Mouse (Mus musculus) midbrain, embryonic 13.5 days (tissue): ENCODE results near the gene Glrp1. TPM values are rescaled to one million over a fixed set of nuclear protein-coding genes. Genes with fewer than 3 reads are reported as not detected.
A peak's percentile ranks its signal among the peaks of the same experiment; 100 is the strongest.

ENCODE experiments used
- ATAC-seq: fragments of 200-750 bp; cut with Nextera tagmentation; 2 replicates; pipeline ENCODE4 v1.8.0; 2017; ENCODE audit warnings: mild to moderate bottlenecking, moderate TSS enrichment, moderate library complexity
- H3K27ac ChIP-seq: fragments of 300-500 bp; sonication (generic); 2 replicates; pipeline ENCODE4 v1.5.1; 2015; ENCODE audit warnings: inconsistent platforms, mild to moderate bottlenecking, moderate library complexity
- H3K27me3 ChIP-seq: fragments of 300-500 bp; sonication (generic); 2 replicates; pipeline ENCODE4 v1.6.1; 2015; ENCODE audit warnings: mild to moderate bottlenecking, inconsistent platforms
- H3K36me3 ChIP-seq: fragments of 300-500 bp; sonication (generic); 2 replicates; pipeline ENCODE4 v1.6.1; 2015; ENCODE audit warnings: mild to moderate bottlenecking, inconsistent platforms
- H3K4me1 ChIP-seq: fragments of 300-500 bp; sonication (generic); replicated peaks from 2 replicates; pipeline ENCODE4 v1.6.1; 2015; ENCODE audit warnings: inconsistent platforms
- H3K4me2 ChIP-seq: fragments of 300-500 bp; sonication (generic); replicated peaks from 2 replicates; pipeline ENCODE4 v1.6.1; 2015; ENCODE audit warnings: moderate library complexity, mild to moderate bottlenecking, inconsistent platforms
- H3K4me3 ChIP-seq: fragments of 300-500 bp; sonication (generic); replicated peaks from 2 replicates; pipeline ENCODE4 v1.5.1; 2015; ENCODE audit warnings: mild to moderate bottlenecking, inconsistent platforms
- H3K9ac ChIP-seq: fragments of 300-500 bp; sonication (generic); replicated peaks from 2 replicates; pipeline ENCODE4 v1.6.1; 2015; ENCODE audit warnings: mild to moderate bottlenecking, inconsistent platforms
- H3K9me3 ChIP-seq: fragments of 300-500 bp; sonication (generic); 2 replicates; pipeline ENCODE4 v1.6.1; 2016; ENCODE audit warnings: mild to moderate bottlenecking, inconsistent platforms
- whole genome bisulfite sequencing: fragments of 180-500 bp; shearing (Covaris S2); methylation state at CpG from one replicate; pipeline ENCODE4 v1.1.7; 2015; 5-methylcytosine and 5-hydroxymethylcytosine counted together
- polyA plus RNA-seq: library from polyadenylated mRNA; unstranded; fragments of >200 nt; fragmentation: Nextera tagmentation; extraction: Ambion mirVana; gene quantifications from 2 replicates; pipeline ENCODE4 v1.2.1, GENCODE M21; 2015

Glrp1 gene
- polyA plus RNA-seq = not detected in 2 replicates

DNA sequence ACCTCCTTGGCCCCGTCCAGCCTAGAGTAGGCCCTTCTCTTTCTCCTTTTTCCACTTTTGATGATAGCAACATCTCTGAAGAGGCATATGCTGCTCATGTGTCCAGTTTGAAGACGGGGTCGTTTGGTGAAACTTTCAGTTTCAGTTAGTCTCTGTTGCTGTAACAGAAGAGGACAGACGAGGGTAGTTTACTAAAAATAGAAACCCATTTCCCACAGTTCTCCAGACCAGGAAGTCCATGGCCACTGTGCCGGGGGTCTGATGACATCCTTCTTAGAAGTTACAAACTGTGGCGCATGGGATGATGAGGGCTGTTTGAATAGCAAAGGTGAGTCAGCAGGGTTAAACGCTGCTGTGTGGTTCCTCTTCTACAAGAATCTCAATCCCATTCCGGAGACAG is at the start of gene Glrp1:
Gene Glrp1, minus strand, starts transcription at position 278 of the 400 bp plus-strand sequence.
- Histone ChIP-seq H3K4me3 (no peak within 1 kb of the TSS), H3K4me2 (no peak within 1 kb of the TSS), H3K9me3 (no peaks in the 10 kb centered on the region), H3K9ac (no peak within 1 kb of the TSS), H3K27me3 (no peaks in the 10 kb centered on the region), H3K36me3 (no peaks in the 10 kb centered on the region), H3K4me1 (peaks cover 7% of the 10 kb centered on the region), H3K27ac (no peak within 1 kb of the TSS)
- ATAC-seq = no peak
- 89% methylated on average over 8 of the region's 8 CpGs for WGBS

DNA sequence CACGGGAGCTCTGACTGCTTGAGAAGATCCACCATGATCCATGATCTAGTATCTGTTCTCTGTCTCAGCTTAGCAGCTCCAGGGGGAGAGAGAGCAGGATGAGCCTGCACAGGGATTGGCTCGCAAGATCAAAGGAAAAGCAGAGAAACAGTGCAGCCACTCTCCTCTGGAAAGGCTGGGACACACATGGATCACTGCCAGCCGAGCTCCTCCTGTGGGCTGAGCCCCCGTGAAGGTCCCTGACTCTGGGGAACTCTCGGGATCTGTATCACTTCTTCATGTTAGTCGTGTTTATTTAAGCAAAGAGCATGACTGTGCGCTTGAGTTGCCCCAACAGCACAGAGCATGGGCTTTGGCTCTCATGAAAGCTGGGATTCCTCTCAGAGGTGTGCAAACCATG is 49.4 kb upstream of the Glrp1 start:
- H3K4me3 ChIP-seq = no peak overlapping the region
- no peak overlapping the region for H3K27ac ChIP-seq
- no peak overlapping the region; the same call in 1 of the 2 replicates for H3K4me2 ChIP-seq
- no peaks in the 10 kb centered on the region for H3K9me3 ChIP-seq
- 0 out of 2 replicates have a peak, but pooled peaks cover 10% of the 10 kb centered on the region for H3K4me1 ChIP-seq
- WGBS = 12% methylated on average over 7 of the region's 7 CpGs
- H3K36me3 ChIP-seq = no peaks in the 10 kb centered on the region
- H3K27me3 ChIP-seq = no peaks in the 10 kb centered on the region
- H3K9ac ChIP-seq = no peak overlapping the region
- ATAC-seq = 0 out of 2 replicates have a peak, but pooled peaks have one; percentile 40

DNA sequence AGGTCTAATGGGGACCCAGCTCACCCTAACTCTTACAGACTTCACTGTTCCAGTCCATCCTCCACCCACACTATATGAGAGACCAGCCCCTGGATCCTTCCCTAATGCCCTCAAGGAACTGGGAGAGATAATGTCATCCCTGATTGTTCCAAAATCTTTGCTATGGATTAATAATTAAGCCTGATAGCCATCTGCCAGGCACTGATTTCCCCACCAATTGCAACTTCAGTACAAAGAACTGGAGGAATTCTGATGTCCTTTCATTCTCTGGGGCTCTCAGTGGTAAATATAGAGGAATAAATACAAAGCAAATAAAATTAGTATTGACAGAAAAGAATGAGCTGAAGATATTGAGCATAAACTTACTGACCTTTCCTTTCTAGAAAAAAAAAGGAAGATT is 48.9 kb upstream of the Glrp1 start:
- no peak overlapping the region for H3K4me2 ChIP-seq
- H3K27ac ChIP-seq = no peak overlapping the region
- H3K27me3 ChIP-seq = no peaks in the 10 kb centered on the region
- H3K9me3 ChIP-seq = no peaks in the 10 kb centered on the region
- no peak overlapping the region for H3K4me3 ChIP-seq
- H3K36me3 ChIP-seq = no peaks in the 10 kb centered on the region
- H3K4me1 ChIP-seq = peaks cover 11% of the 10 kb centered on the region; the same call in 1 of the 2 replicates
- ATAC-seq = no peak
- H3K9ac ChIP-seq = no peak overlapping the region

DNA sequence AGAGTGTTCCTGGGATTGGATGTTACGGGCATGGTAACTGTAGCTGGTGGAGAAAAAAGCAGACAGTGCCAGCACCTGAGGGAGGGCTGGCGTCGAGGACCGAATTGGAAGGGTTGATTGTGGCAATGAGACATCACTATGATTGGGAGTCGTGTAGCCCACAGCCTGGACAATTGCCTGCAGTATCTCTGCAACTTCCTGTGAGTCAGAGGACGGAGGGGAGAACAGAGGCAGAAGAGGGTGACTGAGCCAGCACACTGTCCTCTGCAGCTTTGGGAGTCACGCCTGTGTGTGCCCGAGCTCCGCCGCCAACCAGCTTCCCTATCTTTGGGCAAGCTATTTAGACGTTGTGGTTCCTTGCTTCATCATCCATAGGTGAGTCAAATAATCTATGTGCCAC is 46.5 kb upstream of the Glrp1 start:
- H3K9me3 ChIP-seq = no peaks in the 10 kb centered on the region
- ATAC-seq = no peak
- H3K36me3 ChIP-seq = no peaks in the 10 kb centered on the region

DNA sequence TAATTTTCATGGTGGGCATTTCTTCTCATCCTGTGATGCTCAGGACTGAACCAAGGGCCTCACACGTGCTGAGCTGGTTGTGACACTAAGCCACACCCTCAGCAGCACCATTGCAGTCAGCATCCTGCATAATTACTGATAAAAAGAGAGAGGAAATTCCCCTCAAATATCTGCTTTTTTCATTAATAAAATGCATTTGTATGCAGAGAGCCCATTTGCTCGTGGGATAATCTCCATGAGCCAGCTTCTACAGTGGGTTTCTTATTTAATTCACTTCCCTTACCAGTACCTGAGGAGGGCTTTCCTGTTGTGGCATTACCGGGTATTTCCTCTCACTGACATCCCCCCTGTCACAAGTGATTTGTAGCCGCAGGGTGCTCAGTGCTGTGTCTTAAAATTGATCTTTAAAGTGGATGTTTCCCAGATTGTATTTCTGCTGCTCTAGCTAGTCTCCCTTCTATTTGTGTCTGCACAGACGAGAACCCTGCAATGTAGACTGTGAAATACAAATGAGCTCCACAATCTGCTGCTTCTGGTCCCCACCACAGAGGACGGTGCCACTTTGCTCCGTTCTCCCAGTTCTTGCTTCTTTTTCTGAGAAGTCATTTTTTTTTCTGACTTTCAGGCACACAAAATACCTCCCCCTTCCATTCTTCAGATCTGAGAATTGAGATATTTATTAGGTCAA is 43.8 kb upstream of the Glrp1 start:
- Histone ChIP-seq H3K9me3 (no peaks in the 10 kb centered on the region), H3K4me3 (no peak overlapping the region), H3K27ac (peak overlapping the region; percentile 64; the same call in 1 of the 2 replicates), H3K27me3 (no peaks in the 10 kb centered on the region), H3K9ac (no peak overlapping the region), H3K4me1 (peaks cover 11% of the 10 kb centered on the region), H3K4me2 (no peak overlapping the region), H3K36me3 (no peaks in the 10 kb centered on the region)
- no peak for ATAC-seq
- 39% methylated on average over 7 of the region's 7 CpGs for WGBS

More for the DNA sequence above, 46.5 kb upstream of the Glrp1 start:
- Histone ChIP-seq H3K4me2 (no peak overlapping the region), H3K9ac (no peak overlapping the region), H3K4me1 (peaks cover 20% of the 10 kb centered on the region), H3K27me3 (no peaks in the 10 kb centered on the region), H3K27ac (no peak overlapping the region), H3K4me3 (no peak overlapping the region)
- WGBS = 90% methylated on average over 11 of the region's 11 CpGs

DNA sequence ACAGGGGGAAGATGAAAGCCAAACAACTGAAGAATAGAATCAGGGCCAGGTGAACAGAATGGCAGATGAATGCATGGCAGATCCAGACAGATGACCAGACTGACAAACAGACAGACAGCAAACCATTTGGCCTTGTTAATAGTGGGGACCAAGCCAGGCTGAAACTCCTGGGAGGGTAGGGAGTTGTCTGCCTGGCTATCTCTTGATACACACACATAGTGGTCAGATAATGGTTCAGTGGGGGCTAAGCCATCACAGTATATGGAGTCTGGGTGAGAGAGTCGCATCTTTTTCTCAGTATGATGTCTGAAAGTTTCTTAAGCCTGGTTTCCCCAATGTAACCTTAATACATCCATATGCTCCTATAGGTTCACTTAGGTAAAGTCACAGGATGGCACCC is 39.4 kb upstream of the Glrp1 start:
- no peaks in the 10 kb centered on the region for H3K36me3 ChIP-seq
- WGBS = 93% methylated on average over 1 of the region's 1 CpGs
- H3K9me3 ChIP-seq = no peaks in the 10 kb centered on the region

DNA sequence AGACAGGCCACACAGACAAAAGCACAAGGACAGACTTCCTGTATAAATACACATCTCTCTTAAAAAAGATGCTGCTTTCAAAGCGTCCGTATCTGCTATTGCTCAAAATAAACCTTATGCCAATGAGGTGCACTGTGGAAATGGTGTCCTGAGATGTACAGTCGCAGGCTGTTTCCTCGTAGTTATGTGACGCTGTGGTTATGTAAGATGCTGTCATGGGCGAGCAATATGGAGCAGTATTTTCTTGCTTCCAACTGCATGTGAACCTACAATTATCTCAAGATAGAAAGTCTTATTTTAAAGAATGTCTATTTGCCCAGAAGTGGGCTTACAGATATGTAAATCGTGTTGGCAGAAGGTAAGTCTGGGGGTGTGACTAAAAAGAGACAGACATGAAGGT is 37.3 kb upstream of the Glrp1 start:
- WGBS = 90% methylated on average over 7 of the region's 7 CpGs
- Histone ChIP-seq H3K36me3 (no peaks in the 10 kb centered on the region), H3K27ac (no peak overlapping the region), H3K9me3 (no peaks in the 10 kb centered on the region), H3K4me2 (no peak overlapping the region), H3K4me3 (no peak overlapping the region), H3K27me3 (no peaks in the 10 kb centered on the region), H3K4me1 (no peaks in the 10 kb centered on the region), H3K9ac (no peak overlapping the region)
- ATAC-seq = no peak

More for the DNA sequence above, 39.4 kb upstream of the Glrp1 start:
- no peak overlapping the region for H3K4me3 ChIP-seq
- no peak for ATAC-seq
- peaks cover 11% of the 10 kb centered on the region for H3K4me1 ChIP-seq
- no peak overlapping the region for H3K9ac ChIP-seq
- no peaks in the 10 kb centered on the region for H3K27me3 ChIP-seq
- no peak overlapping the region for H3K27ac ChIP-seq
- no peak overlapping the region for H3K4me2 ChIP-seq

DNA sequence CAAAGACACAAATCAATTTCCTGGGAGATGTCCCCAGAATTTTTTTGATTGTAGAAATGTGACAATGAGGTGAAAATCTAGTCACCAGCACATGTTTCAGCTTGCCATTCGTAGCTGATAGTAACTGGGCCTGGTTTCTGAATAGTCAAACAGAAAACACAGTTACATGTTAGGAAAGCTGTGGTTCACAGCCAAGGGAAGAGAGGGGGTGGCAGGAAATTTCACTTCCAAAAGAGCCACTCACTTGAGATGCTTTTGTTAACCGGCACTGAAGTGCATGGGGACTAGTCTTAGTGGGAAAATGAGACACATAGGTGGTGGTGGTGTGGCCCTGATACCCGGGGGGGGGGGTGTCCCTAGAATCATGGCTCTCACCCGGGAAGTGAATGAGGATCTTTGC is 33.7 kb upstream of the Glrp1 start:
- Histone ChIP-seq H3K4me3 (no peak overlapping the region), H3K27me3 (no peaks in the 10 kb centered on the region), H3K27ac (no peak overlapping the region), H3K36me3 (no peaks in the 10 kb centered on the region), H3K4me1 (0 out of 2 replicates have a peak, but pooled peaks cover 7% of the 10 kb centered on the region), H3K9ac (no peak overlapping the region), H3K4me2 (no peak overlapping the region), H3K9me3 (no peaks in the 10 kb centered on the region)
- 74% methylated on average over 4 of the region's 4 CpGs for WGBS
- ATAC-seq = no peak

DNA sequence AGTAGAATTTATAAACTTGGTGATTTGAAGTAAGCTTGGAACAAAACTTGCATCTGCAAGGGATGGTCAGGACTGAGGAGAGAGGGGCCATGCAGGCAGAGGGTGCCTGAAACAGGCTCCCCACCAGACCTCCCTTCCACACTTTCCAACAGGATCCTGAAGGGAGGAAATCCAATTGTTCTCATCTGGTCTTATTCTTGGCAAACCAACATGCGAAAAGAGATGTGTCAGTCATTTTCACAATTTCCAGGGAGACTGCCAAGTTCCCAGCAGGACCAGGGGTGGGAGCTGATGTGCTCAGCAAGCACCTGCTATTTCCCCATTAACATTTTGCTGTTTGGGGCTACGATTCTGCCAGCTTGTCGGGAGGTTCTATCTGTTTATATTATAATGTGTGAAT is 30.0 kb upstream of the Glrp1 start:
- Histone ChIP-seq H3K36me3 (no peaks in the 10 kb centered on the region), H3K4me3 (no peak overlapping the region), H3K9ac (no peak overlapping the region), H3K9me3 (no peaks in the 10 kb centered on the region), H3K4me1 (0 out of 2 replicates have a peak, but pooled peaks cover 7% of the 10 kb centered on the region), H3K27me3 (no peaks in the 10 kb centered on the region), H3K27ac (no peak overlapping the region), H3K4me2 (no peak overlapping the region)
- 55% methylated on average over 3 of the region's 3 CpGs for WGBS
- no peak for ATAC-seq

DNA sequence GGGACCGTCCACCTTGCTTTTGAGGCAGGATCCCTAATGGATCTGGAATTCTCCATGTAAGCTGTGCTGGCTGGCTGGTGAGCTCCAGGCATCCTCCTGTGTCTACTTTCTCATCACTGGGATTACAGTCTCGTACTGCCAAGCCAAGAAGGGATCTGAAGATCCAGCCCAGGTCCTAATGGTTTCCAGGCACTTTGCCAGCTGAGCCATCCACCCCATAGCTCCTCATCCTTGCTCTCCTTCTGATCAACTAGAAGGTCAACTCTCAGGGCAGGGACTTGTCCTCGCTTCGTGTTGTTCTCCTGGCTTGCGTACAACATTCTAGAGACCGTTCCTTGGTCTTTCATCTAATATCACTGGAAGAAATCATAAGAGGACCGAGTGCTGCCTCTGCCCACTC is 29.4 kb upstream of the Glrp1 start:
- WGBS = 90% methylated on average over 7 of the region's 7 CpGs
- Histone ChIP-seq H3K4me1 (0 out of 2 replicates have a peak, but pooled peaks cover 7% of the 10 kb centered on the region), H3K27me3 (no peaks in the 10 kb centered on the region), H3K36me3 (no peaks in the 10 kb centered on the region), H3K9ac (no peak overlapping the region), H3K4me2 (no peak overlapping the region), H3K4me3 (no peak overlapping the region), H3K27ac (no peak overlapping the region), H3K9me3 (no peaks in the 10 kb centered on the region)
- no peak for ATAC-seq

DNA sequence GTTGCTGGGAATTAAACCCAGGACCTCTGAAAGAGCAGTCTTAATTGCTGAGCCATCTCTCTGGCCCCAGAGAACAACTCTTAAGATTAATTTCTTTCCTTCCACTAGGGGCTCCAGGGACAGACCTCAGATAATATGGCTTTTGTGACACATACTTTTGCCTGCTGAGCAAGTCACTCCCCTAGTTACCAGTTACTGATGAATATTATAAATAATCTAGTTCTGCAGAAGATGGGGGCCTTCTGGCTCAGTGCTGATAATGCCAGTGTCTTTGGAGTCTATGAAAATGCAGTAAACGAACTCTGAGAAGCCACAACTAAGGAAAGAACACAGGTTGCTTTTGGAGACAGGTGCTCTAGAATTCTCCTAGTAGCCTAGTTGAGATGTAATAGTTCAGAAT is 26.4 kb upstream of the Glrp1 start:
- no peak overlapping the region for H3K4me2 ChIP-seq
- 0 out of 2 replicates have a peak, but pooled peaks cover 7% of the 10 kb centered on the region for H3K4me1 ChIP-seq
- H3K9me3 ChIP-seq = no peaks in the 10 kb centered on the region
- 80% methylated on average over 1 of the region's 1 CpGs for WGBS
- H3K4me3 ChIP-seq = no peak overlapping the region
- H3K27ac ChIP-seq = no peak overlapping the region
- ATAC-seq = no peak
- H3K9ac ChIP-seq = no peak overlapping the region
- no peaks in the 10 kb centered on the region for H3K27me3 ChIP-seq
- H3K36me3 ChIP-seq = no peaks in the 10 kb centered on the region

DNA sequence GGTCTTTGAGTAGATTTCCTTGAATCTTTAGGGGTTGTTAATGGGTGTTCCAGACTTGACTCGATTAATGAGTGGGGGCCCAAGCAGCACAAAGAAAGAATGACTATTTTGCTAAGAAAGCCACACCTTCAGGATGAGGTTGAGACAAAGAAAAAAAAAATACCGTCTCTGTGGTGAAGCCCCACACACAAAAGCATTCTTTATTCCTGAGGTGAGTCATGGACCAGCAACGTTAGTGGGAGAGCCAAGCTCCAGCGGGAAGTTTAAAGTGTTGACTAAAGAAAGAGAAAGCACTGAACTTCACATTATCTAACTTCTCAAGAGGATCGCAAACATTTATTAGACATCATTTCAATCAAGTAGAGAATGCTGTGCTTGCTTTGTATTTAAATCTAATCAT is 24.2 kb upstream of the Glrp1 start:
- Histone ChIP-seq H3K4me3 (no peak overlapping the region), H3K36me3 (no peaks in the 10 kb centered on the region), H3K9me3 (no peaks in the 10 kb centered on the region), H3K27ac (no peak overlapping the region), H3K27me3 (no peaks in the 10 kb centered on the region), H3K4me1 (no peaks in the 10 kb centered on the region), H3K4me2 (no peak overlapping the region), H3K9ac (no peak overlapping the region)
- WGBS = 73% methylated on average over 5 of the region's 5 CpGs
- ATAC-seq = no peak

DNA sequence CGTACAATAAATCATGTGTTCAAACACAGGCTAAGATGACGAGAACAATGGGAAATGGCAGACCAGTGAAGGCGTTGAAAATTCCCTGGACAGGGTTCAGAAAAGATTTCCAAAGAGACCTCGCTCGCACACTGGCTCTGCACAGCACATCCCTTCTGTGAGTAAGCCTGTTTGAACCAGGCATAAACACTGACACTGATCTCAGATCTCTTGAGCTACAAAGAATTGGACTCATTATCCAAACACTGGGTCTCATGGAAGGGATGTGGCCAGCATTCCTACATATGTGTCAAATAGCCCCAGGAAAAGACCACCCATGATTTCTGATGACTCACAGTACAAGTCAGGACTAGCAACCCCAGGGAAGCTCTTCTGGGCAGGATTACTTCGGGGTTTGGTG is 16.3 kb upstream of the Glrp1 start:
- Histone ChIP-seq H3K27ac (no peak overlapping the region), H3K4me1 (no peaks in the 10 kb centered on the region), H3K4me3 (no peak overlapping the region), H3K9ac (no peak overlapping the region), H3K36me3 (no peaks in the 10 kb centered on the region), H3K9me3 (no peaks in the 10 kb centered on the region), H3K4me2 (no peak overlapping the region), H3K27me3 (no peaks in the 10 kb centered on the region)
- 51% methylated on average over 6 of the region's 6 CpGs for WGBS
- 0 out of 2 replicates have a peak, but pooled peaks have one; percentile 60 for ATAC-seq
